Mouse (Mus musculus) B cell, adult 62 days (primary cell): ENCODE data around the gene Foxl1. TPM values are rescaled to one million over a fixed set of nuclear protein-coding genes. Genes with fewer than 3 reads are reported as not detected.

Experiments
- total RNA-seq: library from RNA; stranded (reverse); gene quantifications from 4 replicates; pipeline ENCODE4 v1.2.4, GENCODE M21; 2023

Foxl1 gene
- total RNA-seq, result not detected in 4 replicates

DNA sequence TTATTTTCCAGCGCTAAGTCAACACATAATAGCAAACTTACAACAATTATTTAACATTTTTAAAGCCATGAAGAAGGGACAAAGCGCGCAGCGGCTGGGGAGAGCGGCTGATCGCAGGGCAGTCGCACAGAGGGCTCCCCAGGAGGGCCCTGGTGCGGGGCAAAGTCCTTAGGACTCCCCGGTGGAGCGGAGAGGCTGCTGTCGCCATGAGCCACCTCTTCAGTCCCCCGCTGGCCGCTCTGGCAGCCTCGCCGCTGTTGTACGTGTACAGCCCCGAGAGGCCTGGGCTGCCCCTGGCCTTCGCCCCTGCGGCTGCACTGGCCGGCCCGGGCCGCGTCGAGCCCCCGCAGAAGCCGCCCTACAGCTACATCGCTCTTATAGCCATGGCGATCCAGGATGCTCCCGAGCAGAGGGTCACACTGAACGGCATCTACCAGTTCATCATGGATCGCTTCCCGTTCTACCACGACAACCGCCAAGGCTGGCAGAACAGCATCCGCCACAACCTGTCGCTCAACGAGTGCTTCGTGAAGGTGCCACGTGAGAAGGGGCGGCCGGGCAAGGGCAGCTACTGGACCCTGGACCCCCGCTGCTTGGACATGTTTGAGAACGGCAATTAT is at the start of gene Foxl1:
Gene Foxl1, plus strand, starts transcription at position 185 of the 620 bp plus-strand sequence.

DNA sequence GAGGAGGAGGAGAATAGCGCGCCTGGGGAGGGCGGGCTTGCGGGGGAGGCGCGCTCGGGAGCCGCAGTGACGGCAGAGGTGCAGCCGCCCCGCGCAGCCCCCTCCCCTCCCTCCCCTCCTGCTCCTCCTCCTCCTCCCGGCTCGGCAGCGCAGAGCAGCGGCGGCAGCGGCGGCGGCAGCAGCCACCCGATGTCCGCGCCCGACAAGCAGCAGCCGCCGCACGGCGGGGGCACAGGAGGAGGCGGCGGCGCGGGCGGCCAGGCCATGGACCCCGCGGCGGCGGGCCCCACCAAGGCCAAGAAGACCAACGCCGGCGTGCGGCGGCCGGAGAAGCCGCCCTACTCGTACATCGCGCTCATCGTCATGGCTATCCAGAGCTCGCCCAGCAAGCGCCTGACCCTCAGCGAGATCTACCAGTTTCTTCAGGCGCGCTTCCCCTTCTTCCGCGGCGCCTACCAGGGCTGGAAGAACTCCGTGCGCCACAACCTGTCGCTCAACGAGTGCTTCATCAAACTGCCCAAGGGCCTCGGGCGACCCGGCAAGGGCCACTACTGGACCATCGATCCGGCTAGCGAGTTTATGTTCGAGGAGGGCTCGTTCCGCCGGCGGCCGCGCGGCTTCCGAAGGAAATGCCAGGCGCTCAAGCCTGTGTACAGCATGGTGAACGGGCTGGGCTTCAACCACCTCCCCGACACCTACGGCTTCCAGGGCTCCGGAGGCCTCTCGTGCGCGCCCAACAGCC is 43.4 kb upstream of the Foxl1 start, which contains the start of gene Foxf1:
Gene Foxf1, plus strand, starts transcription at position 177 of the 742 bp plus-strand sequence.

DNA sequence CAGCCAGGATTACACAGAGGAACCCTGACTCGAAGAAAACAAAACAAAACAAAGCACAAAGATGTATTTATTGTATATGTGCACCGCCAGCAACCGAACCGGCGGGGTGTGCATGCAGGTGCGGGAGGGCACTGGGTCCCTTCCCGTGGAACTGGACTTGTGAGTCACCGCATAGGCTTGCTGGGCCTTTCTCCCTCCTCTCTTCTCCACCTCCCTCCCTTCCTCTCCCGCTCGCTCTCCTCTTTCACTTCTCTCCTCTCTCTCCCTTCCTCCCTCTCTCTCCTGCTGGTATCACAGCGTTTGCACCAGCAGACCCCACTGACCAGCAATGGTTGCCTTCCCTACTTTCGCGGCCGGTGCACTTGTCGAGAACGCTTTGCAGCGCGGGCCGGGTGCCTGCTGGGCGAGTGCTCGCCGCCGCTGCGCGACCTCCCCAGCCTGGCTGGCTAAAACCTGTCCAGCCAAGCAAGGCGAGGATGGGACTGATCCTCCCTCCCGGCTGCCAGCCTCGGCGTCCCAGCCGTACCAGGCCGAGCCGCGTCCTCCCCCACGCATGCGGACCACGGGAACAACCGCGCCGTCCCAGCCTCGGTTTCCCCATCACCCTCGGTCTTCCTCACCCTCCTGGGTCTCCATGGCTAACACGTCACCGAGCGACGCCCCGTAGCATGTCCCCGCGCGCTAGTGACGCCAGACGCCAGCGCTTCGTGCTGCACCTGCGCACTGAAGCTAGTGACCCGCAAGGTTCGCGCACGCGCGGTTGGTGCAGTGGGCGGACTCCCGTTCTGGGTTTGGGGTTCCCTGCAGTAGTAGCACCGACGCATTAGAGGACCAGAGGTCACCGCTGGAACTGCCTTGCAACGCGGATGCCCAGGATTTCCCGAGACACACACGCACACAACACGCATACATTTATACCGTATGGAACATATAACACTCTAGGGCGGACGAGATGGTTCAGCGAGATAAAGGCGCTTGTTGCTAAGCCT is 19.8 kb upstream of the Foxl1 start, which contains the start of gene Mthfsd:
Gene Mthfsd, minus strand, starts transcription at position 725 of the 989 bp plus-strand sequence.

GRCm38 (mm10) chr8:121115948-121116347 is 11.8 kb upstream of the Foxl1 start, which contains the start of gene Foxc2:
TSS of gene Foxc2 (plus strand) at chr8:121116171.

Other genes starting within 250 kb of the Foxl1 start
- not detected in 4 replicates for gene Foxf1, start 43.6 kb upstream of the Foxl1 start, total RNA-seq
- 20.2 to 21.9 TPM (median 21.1 TPM) in 4 replicates for gene Mthfsd, start 19.5 kb upstream of the Foxl1 start, total RNA-seq
- 0.29 TPM in 1 of 4 replicates, not detected in the others for gene Foxc2, start 11.8 kb upstream of the Foxl1 start, total RNA-seq